Mouse (Mus musculus): ENCODE measurements around the gene Tnfsf14.

Tnfsf14 gene

DNA sequence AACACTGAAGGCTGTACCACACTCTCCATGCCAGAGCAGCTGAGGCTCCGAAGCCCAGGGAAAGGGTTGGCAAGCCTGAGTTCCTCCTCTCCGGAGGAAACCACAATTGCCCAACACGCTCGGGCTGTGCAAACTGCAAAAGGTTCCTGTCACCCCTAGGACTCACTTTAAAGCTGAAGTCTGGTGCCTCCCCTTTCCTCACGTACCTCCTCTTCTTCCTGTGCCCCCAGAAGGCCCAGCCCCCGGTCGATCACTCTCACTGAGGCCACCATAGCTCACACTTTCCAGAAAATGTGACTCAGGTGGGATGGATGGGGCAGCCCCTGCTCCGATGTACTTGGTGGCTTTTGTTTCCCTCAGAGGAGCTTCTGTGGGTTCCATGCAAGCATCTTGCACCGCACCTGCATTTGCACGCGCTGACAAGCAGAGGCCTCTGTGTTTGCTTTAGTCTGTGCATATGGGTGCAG is at the start of gene Tnfsf14:
Gene Tnfsf14 (minus strand): TSS at position 137 of the 467 bp plus-strand sequence.
- DNase-seq, result peak in 1 of 2 experiments; percentile 9

DNA sequence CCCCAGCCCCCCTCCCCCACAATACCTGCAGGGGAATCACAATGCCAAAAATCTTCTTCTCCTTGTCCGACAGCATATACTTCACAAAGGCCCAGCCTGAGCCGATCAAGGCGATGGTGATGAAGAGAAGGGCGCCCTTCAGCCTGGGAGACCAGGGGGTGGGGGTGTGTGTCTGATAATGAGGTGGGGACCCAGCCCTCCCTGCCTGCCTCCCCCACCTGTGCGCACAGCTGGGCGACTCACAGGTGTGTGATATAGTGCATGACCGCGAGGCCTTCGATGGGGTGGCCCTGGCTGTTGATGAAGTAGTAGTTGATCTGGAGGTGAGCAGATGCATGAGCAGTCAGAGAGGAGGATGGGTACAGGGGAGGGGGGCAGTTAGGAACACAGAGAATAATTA is 43.2 kb upstream of the Tnfsf14 start:
- no peak for DNase-seq

DNA sequence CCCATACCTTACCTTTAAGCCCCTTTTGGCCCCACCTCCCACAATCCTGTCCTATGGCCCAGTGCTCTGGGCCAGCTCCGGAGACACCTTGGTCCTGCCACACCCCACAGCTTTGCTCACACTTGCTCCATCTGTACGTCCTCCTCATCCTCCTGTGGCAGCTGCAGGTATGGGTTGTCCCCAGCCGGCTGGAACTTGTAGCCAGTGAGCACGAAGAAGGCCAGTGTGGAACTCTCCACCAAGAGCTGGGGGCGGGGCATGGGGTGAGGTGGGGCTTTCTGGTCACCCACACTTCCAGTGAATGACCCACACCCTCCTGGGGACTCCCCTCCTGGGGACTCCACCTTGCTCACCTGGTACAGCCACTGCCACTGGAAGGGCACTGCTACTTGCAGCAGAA is 41.8 kb upstream of the Tnfsf14 start:
- DNase-seq, result no peak

DNA sequence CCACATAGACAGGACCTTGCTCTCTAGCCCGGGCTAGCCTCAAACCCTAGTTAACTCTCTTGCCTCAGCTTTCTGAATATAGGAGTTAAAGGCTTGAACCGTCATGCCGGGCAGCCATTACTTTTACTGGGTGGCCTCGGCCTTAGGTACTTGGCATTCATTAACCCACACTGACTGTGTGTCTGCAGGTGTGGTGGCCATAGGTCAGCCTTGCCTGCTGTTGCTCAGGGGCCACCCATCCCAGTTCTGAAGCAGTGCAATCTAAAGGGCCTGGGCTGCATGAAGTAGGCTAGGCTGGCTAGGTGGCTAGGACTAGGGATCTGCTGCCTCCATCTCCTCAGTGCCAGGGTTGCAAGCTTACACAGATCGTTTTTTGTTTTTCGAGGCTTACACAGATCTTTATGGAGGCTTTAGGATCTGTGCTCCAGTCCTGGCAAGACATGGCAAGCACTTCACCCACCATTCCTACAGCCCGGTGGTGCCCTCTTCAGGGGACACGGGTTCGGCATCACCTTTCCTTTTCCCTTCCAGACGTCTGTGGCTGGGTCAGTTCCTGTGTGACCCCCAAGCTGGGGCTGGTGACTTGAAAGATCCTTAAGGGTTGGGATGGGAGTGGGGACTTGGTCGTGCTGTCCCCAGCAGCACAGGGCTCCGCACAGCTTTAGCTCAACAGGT is 40.4 kb upstream of the Tnfsf14 start:
- DNase-seq, result no peak

DNA sequence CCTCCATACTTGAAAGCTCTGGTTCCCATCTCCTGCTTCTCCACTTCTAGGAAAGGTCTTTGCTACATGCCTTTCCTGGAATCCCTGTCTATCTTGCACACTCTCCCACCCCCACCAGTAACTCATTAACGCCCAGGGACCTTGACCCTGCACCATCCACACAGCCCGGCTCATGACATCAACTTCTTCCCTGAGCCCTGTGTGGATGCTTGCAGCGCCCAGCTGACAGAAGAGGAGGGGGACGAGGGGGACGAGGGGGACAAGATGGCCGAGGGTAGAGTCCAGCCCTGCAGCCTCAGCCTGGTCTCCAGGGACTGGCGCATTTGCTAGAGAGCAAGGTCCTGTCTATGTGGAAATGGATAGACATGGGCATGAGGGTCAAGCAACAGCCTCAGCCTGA is 39.1 kb upstream of the Tnfsf14 start:
- no peak for DNase-seq

DNA sequence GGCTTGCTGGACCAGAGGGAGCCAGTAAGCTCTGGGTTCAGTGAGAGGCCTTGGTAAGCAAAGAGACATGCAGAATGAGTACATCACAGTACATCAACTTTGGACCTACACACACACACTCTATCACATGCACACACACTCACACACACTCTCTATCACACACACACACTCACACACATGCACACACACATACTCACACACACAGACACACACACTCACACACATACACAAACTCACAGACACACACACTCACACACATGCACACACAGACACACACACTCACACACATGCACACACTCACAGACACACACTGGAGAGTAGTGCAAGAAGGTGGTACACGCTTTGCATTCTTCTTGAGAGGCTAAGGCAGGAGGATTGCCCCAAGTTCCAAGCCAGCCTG is 38.2 kb upstream of the Tnfsf14 start:
- DNase-seq, result no peak

DNA sequence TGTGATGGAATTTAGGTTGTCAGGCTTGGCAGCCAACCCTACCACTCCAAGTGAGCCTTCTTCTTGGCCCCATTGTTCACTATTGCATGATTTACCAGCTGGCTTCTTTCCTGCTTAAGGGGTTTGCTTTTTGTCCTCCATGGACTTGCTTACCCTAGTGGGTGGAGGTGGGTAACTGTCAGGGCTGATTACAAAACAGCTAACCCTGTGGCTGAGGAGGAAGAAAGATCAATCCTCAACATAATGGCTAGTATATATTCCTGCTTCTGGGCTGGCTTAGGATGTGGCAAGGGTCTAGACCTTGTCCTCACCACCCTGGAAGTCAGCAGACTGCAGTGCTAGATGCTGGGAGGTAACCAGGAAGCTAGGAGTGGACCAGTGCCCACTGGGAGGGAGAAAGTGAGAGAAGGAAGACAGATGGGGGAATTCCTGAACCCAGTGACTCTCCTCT is 37.4 kb upstream of the Tnfsf14 start:
- no peak for DNase-seq

DNA sequence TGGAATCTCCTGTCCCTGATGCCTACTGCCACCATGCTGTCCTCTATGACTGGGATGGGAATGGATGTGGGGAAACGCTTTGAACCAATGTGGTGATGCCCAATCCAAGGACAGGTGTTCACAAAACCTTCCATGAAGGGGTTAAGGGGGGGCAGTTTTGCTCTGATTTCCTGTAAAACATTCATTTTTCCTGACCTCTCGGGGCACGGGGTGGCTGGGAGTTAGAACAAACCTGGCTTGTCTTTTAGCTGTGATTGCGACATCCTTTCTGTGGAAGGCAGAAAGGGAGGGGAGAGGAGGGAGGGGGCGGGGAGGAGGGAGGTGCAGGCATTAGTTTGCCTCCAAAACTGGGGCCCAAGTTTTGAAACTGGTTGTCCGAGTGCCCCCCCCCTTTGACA is 36.8 kb upstream of the Tnfsf14 start:
- DNase-seq, result no peak

DNA sequence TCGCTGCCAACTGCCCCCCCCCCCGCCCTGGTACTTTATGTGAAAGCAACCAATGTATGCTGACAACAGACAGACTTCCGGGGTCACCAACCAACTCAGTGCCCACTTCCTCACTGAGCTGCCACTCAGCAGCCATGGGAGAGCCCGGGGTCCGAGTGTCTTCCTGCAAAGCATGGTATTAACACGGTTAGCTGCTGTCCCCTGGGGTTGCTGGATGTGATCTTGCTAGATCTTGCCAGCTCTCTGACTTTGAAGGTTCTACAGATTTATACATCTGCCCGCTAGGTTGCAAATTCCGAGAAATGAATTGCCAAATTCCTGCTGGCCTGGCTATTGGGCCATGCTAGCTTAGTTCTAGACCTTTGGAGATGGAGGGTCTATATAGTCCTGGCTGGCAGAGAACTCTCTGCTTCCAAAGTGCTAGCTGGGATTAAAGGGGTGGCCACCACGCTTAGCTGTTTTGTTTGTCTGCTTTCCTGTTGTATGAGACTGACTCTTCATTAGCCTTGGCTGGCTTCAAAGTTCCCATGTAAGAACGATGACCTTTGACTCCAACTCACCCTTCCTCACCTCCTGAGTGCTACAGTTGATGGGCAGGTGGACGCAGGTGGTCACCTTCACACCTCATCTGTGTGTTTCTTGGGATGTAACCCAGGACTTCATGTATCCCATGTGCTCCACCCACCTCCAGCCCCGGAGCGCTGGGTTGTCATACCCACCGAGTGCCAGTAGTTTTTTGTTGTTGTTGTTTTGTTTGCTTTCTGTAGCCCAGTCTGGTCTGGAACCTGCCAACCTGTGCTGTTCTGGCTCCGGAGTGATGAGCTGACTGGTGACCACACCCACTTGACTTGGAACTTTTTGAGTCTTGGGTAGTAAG is 36.1 kb upstream of the Tnfsf14 start:
- peak; percentile 25 to 26 for DNase-seq

DNA sequence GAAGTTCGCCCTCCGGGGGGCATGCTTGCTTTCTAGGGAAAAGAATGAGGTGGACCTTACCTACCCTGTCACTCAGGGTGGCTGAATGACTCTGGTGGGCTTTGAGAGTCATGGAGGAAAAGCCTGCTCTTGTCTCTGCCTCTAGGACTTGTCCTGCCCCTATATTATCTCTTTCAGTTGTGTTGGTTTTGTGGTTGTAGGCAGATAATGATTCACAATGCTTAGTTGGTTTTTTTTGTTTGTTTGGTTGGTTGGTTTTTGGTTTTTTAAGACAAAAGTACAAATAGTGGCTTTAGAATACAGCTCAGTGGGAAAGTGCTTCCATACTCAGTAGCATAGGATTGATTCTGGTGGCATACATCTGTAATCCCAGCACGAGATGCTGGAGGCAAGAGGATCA is 34.9 kb upstream of the Tnfsf14 start:
- DNase-seq, result no peak

DNA sequence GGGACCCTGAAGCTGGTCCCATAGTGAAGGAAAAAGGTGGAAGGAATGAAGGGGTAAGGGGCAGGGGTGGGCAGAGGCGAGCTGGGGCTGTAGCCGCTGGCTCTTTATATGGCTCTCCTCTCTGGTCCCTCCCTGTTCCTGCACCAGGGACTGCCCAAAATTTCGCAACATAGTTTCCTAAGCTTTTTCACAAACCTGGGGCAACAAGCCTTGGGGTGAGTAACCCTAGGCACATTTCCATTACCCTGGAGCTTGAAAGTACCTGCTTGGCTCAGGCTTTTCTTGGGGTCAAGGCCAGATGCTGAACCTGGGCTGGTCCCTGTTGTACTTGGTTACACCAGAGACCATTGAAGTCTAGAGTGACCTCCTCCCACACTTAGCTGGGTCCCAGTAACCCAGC is 34.0 kb upstream of the Tnfsf14 start, which contains the start of gene C3:
Gene C3 (minus strand): TSS at position 123 of the 400 bp plus-strand sequence.
- no peak for DNase-seq

DNA sequence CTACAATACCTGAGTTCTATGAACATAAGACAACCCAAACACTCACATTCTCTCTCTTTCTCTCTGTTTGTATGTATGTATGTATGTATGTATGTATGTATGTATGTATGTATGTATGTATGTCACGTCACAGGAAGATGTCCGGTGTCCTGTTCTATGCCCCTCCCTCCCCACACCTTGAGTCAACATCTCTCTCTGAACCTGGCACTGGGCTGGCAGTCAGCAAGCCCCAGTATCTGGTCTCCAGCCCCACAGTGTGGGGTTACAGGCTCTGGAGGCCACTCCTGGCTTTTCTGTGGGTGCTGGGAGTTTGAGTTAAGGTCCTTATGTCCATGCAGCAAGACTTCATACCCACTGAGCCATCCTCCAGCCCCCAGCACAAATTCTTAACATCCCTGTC is 33.5 kb upstream of the Tnfsf14 start:
- no peak for DNase-seq

DNA sequence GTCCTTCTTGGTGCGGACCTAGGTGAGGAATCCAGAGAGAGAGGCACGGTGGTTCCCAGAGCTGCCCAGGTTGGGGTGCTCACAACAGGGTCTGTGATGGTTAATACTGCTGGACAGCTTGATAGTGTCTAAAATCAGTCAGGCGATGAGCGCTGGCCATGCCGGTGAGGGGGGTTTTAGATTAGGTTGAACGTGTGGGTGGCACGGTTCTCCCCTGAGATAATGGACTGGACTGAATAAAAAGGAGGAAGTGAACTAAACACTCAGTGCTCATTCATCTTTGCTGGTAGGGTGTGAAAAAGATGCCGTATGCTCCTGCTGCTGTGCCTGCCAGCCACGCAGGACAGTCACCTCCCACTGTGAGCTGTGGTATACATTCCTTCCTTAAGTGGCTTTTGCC is 29.3 kb upstream of the Tnfsf14 start:
- peak in 1 of 2 experiments; percentile 15 for DNase-seq

DNA sequence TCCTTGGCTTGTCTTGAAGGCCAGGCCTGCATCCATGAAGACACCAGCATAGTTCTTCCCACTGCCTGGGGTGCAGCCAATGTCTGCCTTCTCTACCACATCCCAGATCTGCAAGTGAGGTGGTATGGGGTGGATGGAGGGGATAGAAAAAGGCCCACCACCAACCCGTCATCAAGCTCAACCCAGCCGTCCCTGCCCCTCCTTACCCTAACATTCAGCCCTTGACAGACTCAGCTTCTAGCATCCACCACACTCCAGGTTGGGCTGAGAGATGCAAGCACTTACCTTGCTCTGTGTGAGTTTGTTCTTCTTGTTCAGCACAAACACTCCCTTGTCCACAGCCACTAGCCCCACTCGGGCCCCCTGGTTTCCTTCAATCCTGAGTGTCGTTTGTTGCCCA is 27.9 kb upstream of the Tnfsf14 start:
- no peak for DNase-seq

DNA sequence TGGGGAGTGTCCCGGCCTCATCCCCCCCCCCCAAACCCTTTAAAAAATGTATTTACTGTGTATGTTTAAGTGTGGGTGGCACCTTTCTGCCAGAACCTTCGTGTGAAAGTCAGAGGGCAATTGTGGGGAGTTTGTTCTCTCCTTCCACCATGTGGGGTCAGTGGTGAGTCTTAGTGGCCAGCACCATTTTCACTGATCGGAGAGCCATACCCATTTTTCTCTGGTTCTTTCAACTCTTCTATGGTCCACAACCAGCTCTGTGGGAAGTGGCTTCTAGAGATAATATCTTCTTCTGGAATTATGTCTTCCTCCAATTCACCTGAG is 25.9 kb upstream of the Tnfsf14 start:
- peak; percentile 55 to 62 for DNase-seq

DNA sequence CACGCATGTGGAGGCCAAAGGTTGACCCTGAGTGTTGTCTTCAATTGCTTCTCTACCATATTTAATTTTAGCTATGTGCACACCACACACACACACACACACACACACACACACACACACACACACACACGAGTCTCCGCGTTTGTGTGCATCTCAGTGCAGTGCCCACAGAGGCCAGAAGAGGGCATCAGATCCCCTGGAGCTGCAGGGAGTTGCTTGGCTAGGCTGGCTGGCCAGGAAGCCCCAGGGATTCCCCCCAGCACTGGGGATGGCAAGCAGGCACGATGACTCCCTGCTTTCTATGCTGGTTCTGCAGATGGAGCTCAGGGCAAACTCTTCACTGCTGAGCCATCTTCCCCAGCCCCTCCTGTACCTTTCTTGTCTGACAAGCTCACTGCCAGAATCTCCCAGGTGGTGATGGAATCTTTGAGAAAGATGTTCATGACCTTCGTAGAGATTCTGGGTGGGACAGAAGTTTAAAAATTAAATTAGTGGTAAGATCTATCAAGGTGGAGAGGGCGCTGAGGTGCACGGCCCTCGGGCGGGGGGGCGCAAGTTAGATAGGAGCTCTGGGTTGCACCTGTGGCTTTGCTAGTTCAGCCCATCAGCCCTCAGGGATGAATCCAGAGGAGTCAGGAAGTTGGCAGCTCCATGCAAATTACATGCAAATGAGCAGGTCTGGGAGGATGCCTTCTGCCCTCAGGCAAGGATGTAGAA is 25.3 kb upstream of the Tnfsf14 start:
- DNase-seq, result peak; percentile 89

DNA sequence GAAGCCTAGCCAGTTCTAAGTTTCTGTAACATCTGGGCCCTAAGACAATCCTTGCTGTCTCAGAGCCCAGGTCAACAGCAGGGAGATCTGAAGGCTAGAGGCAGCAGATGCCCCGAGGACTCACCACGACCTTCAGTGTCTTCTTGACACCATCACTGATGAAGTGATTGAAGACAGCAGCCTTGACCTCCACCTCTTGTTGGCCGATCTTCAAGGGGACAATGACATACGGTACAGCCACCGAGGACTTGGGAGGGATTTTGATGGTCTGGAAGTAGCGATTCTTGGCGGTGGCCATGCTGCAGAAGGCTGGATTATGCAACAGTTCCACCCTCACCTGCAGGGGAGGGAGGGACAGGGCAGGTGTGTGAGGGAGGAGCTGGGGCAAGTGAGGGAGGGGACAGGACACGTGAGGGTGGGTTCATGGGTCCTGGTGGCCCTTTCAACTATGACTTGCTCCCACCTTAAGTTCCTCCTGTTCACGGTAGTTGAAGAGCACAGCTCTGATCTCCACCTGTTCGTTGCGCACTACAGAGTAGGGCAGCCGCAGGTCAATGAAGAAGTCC is 24.4 kb upstream of the Tnfsf14 start:
- no peak for DNase-seq

DNA sequence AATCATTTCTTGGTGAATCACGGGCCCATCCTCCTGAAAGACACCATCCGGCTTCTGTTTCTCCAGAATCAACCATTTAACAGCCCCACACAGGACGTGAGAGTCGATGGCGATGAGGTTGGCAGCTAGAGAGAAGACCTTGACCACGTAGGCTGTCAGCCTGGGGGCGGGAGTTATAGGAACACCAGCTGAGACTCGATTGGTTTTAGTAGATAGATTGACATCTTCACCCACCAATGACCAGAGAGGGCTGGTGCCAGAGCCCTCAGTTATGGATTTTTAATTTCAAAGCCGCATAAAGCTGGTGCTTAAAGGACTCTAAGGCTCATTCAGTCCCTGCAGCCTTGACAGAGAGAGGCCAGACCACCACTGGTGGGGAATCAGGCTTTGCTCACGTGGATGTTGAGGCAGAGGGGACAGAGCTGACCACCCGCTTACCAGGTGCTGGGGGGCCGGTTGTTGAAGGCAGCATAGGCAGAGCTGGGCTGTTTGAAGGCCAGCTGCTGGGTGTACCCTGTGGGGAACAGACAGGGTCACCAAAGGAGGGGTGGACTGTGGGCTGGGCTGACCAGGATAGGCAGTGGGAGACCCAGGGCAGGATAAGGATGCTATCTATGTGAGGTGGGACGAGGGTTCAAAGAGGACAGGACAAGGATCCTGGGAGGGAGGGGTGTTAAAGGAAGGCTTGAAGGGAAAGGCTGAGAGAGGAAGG is 20.9 kb upstream of the Tnfsf14 start:
- no peak for DNase-seq

DNA sequence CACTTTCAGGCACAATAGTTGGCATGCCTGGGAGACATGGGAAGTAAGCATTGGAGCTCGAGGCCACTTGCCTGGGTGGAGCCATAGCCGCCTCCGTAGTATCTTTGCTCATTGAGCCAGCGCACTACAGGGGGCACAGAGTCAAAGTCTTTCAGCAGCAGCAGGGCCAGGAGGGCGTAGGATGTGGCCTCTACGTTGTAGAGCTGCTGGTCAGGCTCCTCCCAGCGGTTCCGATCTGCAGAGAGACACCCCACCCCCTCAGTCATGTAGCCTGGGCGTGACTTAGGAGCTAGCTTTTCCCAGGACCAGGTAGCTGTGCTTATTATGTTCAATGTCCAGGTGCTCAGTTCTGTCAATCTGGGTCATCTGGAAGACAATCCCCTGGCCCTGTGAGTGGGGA is 17.5 kb upstream of the Tnfsf14 start:
- DNase-seq, result no peak

DNA sequence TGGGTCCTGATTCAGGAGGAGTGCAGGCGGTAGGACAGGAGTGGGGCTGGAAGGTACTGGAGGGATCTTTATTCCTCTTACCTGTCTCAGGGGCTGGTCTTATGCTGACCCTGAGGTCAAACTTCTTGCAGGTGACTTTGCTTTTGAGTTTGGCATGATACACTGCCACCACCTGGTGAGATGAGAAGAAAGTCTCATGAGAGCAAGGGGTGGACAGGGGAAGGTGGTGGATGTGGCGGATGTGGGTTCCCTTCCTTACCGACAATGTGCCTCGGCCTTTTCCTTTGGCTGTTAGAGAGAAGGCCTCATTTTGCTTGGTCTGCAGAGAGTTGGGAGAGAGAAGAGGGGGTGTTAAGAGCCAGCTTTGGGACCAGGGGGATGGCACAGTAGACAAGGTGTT is 15.4 kb upstream of the Tnfsf14 start:
- peak; percentile 13 to 21 for DNase-seq

DNA sequence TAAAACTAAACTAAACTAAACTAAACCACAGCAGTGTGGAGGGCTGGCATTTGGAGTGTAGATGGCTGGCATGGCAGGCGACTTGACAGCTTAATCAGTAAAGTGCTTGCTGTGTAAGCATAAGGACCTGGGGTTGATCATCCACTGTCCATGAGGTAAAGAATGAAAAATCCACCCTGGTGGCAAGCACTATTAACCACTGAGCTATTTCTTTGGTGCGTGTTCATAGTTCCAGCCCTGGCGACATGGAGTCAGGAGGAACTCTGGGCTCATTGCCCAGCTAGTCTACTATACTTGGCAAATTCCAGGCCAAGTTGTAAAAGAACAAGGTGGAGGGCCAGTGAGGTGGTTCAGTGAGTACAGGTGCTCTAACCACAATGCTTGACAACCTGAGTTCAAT is 14.0 kb upstream of the Tnfsf14 start:
- no peak for DNase-seq

Measured in B cell, adult 2 months (primary cell).